Mouse (Mus musculus): Measurements from ENCODE around the gene Abca14. TPM values are rescaled to one million over a fixed set of nuclear protein-coding genes. Genes with fewer than 3 reads are reported as not detected.
A peak's percentile ranks its signal among the peaks of the same experiment; 100 is the strongest.

The Abca14 gene
- total RNA-seq (2021) = not detected
- long read RNA-seq, experiment 1 = 0 reads
- long read RNA-seq, experiment 2 = 0 reads

DNA sequence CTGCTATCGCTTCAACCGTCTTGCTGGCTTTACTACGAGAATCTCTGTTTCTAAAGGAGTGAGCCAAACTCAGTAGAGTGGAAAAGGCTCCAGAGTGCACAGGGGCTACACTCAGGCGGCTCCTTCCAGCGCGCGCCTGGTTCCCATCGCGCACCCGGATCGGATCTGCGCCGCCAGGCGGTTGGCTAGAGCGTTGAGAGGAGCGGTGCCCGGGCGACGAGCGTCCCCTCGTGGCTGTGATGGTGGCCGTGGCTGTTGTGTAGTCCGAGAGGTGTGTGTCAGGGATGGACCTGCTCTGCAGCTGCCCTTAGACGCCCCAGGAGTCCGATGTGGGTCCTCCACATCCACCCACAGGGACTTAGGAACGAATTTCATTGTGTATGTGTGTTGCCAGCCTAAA, at the start of gene Abca14:
Gene Abca14 (plus strand): TSS at position 173 of the 400 bp plus-strand sequence.
- intact Hi-C loops (cut with DNase I) = loop anchor here (2.0 kb wide), 3 partner anchors 79 to 353 kb away; no protein-coding TSS in a partner anchor
- DNase-seq = peak; percentile 68 to 81

DNA sequence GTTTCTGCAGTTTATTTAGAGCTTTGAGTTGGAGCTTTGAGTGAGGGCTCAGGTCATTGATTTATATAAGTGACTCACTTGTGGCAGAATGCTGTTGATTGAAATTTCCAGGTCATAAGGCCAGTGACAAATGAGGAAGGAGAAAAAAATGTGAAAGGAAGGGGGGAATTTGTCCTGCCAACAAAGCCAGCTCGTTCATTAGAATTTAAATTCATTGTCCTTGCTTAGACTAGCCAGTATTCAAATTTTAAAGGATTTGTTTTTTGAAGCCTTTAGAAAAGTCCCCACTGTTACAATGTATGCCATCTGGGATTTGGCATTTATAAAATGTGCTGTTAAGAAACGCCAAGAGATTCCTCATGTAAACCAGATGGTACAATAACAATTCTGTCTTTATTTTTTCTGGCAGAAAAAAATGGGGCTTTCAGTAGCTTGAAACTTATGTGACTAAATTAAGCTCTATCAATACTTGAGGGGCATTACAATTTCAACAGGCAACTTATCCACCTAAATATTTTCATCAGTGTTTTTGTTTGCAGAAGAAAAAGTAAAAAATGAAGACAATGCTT, 46.8 kb upstream of the Abca14 start:
- no peak for DNase-seq
- intact Hi-C loops (cut with DNase I) = no loop called here

- intact Hi-C loops (cut with DNase I) = no loop called here
These were observed 46.1 kb upstream of the Abca14 start for GRCm38 (mm10) chr7:120157575-120158061.

DNA sequence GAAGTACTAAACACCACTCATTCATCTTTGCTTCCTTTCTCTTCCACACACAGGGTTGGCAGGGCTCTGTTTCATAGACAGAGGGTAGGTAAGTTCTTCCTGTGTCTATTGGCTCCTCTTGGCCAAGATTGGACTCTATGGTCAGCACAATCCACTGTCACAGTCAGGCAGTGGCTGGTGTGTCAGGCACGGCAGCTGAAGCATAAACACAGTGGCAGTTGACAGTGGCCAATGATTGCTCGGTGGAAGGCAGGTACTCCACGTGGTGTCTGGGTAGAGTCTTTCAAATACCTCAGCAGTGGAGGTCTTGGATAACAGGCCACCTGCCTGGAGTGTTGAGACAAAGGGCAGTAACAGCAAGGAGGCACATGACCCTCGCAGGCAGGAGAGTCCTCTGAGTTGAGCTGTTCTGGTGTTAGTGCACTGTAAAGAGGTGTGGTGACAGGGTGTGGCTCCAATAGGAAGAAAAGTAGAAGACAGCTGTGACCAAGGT, 45.6 kb upstream of the Abca14 start:
- intact Hi-C loops (cut with DNase I) = no loop called here
- no peak for DNase-seq

More at GRCm38 (mm10) chr7:120157575-120158061, 46.1 kb upstream of the Abca14 start:
- DNase-seq = no peak

DNA sequence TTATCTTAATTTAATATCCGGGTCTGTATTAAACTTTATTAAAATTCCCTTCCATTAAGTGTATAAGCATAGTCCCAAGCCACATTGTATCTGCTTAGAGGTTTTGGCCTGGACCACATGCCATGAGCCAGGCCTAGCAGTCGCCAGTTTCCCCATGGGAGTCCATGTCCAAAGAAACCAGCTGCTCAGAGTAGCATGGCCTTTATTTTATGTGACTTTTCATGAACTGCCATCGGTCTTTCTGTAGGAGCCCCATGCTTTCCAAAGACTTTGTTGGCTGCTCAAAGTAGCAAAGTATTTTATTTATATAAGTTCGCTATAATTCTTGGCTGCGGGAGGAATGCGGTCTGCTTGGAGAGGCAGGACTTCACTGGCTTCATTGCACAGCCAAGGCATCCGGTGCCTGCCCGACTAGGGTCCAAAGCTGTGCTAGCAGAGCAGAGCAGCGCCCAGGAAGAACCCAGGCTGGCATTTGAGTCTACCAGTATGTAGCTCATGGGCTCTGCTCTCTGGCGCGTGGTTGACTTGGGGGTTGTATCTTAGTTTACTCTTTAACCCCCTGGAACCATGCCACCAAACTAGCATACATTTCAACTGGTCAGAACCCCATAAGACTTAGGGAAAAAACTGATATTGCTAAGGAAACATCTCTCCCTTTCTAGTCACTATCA, 40.0 kb upstream of the Abca14 start:
- DNase-seq = no peak
- intact Hi-C loops (cut with DNase I) = no loop called here

DNA sequence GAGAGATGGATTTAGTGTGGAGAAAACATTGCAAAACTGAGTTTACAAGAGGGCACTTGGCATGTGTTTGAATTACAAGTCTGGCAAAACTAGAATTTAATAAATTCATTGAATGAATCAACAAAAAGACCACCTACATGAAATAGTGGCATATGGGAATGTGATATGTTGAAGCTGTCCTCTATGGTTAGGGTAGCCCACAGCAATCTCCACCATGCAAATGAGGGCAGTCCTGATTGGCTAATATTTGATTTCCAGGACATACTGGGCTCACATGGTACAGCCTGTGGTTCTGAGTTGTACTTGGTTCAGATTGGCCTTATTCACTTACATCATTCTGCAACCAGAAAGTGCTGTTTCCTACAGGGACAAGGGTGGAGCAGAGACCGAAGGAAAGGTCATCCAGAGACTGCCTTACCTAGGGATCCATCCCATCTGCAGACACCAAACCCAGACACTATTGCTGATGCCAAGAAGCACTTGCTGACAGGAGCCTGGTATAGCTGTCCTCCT, 31.5 kb upstream of the Abca14 start:
- DNase-seq = no peak
- intact Hi-C loops (cut with DNase I) = no loop called here

DNA sequence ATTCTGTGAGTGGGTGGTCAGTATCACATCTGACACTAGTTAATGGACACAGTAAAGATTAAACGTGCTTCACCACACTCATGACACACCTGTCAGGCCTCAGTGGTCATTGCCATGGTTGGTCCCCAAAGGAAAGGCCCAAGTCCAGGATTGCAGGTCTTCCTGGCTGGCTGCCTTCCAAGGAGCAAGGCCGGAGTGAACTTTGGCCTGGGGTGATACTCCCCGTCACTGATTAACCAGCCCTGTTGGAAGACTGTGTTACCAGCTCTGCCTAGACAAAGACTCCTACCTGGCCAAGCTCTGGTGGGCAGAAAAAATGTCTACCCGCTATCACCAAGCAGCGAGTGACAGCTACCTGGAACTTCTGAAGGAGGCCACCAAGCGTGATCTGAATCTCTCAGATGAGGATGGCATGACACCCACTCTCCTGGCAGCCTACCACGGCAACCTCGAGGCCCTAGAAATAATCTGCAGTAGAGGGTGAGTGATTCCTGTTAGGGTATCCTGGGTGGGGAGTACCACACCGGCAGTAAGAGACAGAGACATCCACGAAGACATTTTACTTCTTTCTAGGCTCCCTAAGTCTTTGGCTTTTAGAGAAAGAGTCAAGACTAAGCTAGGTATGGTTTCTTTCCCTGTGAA, 30.0 kb upstream of the Abca14 start, which contains the start of gene Anks4b:
Gene Anks4b (plus strand): TSS at position 256 of the 642 bp plus-strand sequence.
- intact Hi-C loops (cut with DNase I) = no loop called here
- no peak for DNase-seq

DNA sequence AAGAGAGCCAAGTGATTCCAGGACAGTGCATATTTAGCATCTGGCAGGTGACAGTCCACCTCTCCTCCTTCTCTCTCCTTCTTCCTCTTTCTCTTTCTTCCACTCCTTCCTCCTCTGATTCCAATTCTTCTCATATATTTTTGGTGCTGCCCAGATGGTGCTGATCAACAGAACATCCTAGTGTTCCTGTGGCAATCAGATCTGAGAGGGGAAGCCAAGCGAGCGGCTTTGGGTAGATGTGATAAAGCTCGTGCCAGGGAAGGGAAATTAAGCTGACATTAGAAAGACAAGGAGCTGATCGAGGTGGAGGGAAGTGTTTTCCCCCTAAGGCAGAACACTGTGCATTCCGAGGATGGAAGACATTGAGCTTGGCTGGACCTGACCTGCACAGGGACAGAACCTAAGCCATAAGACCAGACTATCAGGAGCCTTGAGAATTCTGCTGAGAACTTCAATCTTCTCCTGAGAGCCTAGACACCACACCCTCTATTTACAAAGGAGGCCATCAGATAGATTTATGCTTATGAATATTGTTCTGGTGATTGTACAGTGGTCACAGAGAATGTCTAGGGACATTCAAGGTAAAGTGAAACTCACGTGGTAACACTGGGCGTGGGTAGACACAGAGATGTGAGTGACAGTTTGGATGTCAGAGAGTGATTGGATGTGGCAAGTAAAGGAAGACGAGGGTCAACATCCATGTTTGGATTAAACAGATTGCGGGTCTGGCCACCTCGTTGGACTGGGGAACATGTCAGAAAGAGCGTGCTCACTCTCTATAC, 28.8 kb upstream of the Abca14 start:
- no peak for DNase-seq
- intact Hi-C loops (cut with DNase I) = no loop called here

DNA sequence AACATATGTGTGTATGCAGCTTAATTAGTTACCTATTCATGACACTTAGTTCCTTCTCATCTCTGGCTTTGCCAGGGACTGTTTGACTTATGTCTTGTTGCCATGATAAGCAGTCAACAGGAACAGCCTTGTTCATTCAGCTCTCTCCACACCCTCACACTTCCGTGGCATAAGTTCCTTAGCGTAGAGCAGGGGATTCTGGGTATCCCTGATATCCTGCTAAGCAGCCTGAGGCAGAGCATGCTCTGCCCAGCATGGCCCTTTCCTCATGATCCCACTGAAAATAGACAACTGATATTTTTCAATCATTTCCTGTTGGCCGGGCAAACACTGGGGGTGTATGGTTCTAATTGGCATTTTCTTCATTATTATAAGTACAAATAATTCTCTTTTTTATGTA, 26.1 kb upstream of the Abca14 start:
- no peak for DNase-seq
- intact Hi-C loops (cut with DNase I) = no loop called here

GRCm38 (mm10) chr7:120178935-120179334, 24.8 kb upstream of the Abca14 start:
- intact Hi-C loops (cut with DNase I) = no loop called here
- DNase-seq = no peak

DNA sequence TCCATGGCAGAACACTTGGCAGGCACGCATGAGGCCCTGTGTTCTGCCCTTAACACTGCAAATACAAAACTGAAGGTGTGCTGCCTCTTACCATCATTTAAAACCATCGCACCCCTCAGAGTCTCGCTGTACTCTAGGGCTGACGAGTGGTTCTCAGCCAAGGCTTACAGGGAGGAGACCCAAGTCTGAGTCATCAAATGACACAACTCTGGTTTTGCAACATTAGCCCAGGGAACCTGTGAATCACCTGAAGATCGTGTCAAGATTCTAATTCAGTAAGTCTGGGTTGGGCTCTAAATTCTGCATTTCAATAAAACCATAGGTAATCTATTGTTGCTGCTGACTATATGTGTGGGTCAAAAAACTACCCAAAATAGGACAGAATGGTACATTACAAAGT, 23.2 kb upstream of the Abca14 start:
- no peak for DNase-seq
- intact Hi-C loops (cut with DNase I) = no loop called here

- intact Hi-C loops (cut with DNase I) = no loop called here
- DNase-seq = no peak
These were observed 22.1 kb upstream of the Abca14 start for GRCm38 (mm10) chr7:120181401-120182230.

GRCm38 (mm10) chr7:120182891-120183290, 20.9 kb upstream of the Abca14 start:
- no peak for DNase-seq
- intact Hi-C loops (cut with DNase I) = no loop called here

DNA sequence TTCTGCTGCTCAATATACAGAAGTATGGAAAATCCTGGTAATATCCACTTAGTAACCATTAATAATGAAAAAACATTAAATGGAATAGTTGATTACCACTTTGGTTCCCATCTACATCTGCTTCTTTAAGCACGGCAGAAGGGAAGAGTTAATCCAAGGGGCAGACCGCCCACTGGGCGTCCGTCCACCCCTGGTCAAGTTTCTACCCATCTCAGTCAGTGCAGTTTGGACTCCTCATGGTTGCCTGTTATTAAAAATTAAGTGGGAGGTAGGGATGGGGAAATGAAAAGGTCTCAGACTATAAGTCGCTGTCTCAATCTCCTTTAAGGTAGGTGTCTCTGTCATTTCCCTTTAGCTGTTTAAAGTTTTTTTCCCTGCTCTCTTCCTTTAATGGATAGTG, 14.8 kb upstream of the Abca14 start:
- DNase-seq = no peak
- intact Hi-C loops (cut with DNase I) = no loop called here

- intact Hi-C loops (cut with DNase I) = loop anchor here (5.0 kb wide), 1 partner anchor 57 kb away; no protein-coding TSS in a partner anchor
- DNase-seq = no peak
These were observed 14.2 kb upstream of the Abca14 start for GRCm38 (mm10) chr7:120189369-120190149.

GRCm38 (mm10) chr7:120190150-120190665, 13.6 kb upstream of the Abca14 start:
- intact Hi-C loops (cut with DNase I) = loop anchor here (5.0 kb wide), 1 partner anchor 58 kb away; no protein-coding TSS in a partner anchor
- DNase-seq = no peak

DNA sequence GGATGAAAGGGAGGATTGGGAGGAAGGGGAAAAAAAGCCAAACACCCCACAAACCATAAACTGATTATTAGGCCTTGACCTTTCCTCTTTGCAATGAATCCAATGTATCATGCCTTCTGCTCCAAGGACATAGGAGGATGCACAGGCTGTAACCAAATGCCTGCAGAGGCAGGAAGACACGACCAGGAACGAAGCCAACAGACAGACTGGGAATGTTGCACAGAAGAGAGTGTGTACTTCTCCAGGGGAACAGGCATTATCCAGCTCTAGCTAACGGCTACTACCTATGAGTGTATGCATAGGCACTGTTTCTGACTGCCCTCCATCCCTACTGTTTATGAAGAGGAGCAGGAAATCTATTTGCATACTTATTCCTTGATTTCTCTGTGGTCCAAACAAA, 11.6 kb upstream of the Abca14 start:
- intact Hi-C loops (cut with DNase I) = loop anchor here (5.0 kb wide), 1 partner anchor 60 kb away; no protein-coding TSS in a partner anchor
- no peak for DNase-seq

- no peak for DNase-seq
- intact Hi-C loops (cut with DNase I) = loop anchor here (5.0 kb wide), 1 partner anchor 61 kb away; no protein-coding TSS in a partner anchor
These were observed 10.9 kb upstream of the Abca14 start for GRCm38 (mm10) chr7:120192816-120193215.

All from gastrocnemius, postnatal 36 days (tissue).